Mouse (Mus musculus): ENCODE results near the gene Rxra. TPM values are rescaled to one million over a fixed set of nuclear protein-coding genes. Genes with fewer than 3 reads are reported as not detected.
A peak's percentile ranks its signal among the peaks of the same experiment; 100 is the strongest.

Rxra gene
- total RNA-seq, 2 experiments from 2014 or later, result 2.3 to 3.1 TPM

DNA sequence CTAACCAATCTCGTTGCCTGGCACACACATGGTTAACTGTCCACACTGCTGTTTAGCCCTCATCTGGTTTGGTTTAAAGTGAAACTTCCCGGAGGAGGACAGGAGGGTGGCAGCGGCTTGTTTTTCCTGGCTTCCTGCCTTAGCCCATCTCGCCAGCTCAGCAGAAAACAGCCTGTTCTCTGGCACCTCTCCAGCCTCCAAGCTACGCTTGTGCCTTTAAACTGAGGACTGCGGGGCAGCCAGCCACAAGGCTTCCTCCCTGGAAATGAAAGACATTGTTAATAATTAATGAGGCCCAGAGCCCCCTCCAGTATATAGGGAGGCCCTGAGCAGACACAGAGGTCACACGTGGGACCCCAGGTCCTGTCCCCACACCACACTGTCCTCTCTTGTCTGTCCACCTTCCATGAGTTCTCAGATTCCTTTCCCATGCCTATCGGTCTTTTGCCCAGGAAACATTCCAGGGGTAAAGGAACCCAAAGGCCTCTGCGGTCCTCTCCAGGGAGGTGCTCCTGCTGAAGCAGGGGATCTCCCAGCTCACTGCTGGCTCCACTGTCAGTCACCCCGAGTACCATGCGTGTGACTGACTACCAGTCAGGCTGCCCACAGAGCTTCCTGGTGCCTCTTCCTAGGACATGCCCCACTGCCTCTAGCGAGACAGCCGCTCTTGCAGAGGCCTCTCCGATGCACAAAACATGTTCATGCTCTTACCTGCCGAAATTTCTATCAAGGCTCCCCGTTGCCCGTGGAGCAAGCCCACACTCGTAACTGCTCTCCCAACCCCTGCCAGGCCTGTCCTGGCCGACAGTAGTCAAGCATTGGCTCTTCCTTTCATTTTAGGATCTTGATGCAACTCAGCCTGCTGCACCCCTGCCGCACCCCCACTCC lies 82.4 kb downstream of the Rxra start:
- no peak for ATAC-seq (replicated peaks; ENCODE audit: low FRiP score, poor library complexity, severe bottlenecking)

DNA sequence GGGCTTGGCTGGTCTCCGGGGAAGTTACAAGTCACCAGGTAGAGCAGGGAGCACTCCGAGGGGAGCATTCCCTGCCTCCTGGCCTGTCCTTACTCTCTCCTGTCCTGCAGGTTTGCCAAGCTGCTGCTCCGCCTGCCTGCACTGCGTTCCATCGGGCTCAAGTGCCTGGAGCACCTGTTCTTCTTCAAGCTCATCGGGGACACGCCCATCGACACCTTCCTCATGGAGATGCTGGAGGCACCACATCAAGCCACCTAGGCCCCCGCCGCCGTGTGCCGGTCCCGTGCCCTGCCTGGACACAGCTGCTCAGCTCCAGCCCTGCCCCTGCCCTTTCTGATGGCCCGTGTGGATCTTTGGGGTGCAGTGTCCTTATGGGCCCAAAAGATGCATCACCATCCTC lies 83.2 kb downstream of the Rxra start:
- ATAC-seq (replicated peaks; ENCODE audit: low FRiP score, poor library complexity, severe bottlenecking), result no peak

DNA sequence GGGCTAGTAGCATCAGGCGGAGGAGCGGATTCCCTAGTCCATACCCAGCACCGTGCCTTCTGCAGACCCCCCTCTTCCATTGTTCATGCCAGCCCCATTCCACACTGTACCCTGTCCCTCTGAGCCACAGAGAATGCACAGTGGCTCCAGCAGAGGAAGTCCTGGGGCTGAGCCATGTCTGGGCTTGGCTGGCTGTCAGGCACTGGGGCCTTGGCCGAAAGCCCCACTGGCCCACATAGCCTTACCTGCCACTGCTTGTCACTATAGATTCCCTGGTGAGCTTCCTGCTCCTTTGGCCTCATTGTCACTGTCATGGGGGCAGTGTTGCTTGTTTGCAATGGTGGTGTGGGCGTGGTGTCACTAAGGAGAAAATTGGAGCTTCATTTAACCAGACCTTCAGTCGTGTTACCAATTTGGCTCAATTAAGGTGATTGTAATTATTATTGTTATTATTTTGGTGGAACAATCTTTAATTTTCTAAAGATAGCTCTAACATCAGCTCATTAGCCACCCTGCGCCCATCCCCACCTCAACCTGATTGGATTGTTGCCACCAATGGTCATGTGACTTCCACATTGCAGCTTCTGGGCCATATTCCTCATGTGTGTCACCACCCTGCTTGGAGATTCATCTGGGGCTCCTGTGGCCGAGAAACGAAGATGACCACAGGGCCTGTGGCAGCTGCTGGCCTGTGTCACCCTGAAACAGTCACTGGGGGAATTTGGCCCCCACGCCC lies 85.2 kb downstream of the Rxra start:
- ATAC-seq (replicated peaks; ENCODE audit: low FRiP score, poor library complexity, severe bottlenecking), result no peak

DNA sequence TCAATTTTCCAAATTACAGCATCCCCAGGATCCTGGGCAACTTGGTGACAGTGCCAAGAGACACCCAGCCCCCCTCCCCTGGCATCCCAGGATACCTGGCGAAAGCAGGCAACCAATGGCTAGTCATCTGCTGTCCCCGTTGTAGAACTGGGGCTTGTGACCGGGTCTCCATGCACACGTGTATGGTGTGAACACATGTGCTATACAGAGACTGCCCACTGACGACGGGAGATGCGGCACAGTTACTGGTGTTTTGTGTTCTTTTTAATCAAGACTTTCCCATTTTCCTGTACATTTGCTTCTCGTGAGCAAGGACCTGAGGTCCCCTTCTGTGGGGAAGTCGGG lies 85.7 kb downstream of the Rxra start:
- no peak for ATAC-seq (replicated peaks; ENCODE audit: low FRiP score, poor library complexity, severe bottlenecking)

DNA sequence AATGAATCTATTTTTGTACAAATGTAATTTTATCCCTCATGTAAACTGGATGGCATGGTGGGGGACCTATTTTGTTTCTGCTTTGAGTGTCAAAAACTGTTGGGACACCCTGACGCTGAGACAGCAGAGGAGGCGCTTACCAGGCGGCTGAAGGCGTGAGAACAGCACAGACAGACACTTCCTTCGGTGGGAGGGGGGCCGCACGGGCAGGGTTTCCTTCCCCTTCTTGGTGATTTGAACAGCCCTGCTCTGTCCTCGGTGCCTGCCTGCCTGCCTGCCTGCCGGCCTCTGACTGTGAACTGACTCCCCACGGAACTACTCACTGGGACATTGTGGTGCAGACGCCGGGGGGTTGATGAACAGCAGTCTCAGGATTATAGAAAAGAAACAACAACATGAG lies 86.3 kb downstream of the Rxra start:
- ATAC-seq (replicated peaks; ENCODE audit: low FRiP score, poor library complexity, severe bottlenecking), result no peak

DNA sequence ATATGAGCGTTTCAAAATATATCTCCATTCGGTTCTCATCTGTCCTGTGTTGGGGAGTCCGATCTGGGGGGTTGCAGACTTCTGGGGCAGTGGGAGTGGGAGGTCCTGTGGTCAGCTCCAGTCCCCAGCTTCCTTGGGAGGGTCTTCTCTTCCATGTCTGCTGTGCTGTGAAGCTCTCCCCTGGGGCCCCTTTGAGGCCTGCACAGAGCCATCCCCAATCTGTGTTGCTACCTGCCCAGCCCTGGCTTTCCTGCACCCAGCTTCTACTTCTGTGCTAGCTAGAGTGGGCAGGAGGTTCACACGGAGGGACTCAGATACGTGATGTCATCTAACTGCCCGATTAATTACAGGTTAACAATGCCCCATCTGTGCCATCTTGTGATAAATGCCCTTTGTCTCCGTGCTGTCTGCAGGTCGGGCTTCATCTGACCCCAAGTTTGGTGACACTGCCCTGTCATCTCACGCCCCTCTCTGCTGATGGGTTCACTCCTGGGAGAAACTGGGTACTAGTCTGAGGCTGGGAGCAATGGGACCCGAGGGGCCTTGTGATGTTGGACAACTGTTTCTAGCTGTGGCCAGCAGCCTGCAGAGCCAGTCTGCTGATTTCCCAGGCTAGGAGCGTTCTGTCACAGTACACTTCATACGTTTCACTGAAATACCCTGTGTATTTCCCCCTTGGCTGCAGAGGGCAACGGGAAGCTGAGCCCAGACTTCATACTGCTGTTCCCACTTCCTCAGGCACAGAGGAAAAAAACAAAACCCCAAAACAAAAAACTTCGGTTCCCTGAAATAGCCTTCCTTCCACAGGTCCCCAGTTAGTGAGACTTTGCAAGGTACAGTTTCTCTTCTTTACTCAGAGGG lies 86.9 kb downstream of the Rxra start:
- no peak for ATAC-seq (replicated peaks; ENCODE audit: low FRiP score, poor library complexity, severe bottlenecking)

DNA sequence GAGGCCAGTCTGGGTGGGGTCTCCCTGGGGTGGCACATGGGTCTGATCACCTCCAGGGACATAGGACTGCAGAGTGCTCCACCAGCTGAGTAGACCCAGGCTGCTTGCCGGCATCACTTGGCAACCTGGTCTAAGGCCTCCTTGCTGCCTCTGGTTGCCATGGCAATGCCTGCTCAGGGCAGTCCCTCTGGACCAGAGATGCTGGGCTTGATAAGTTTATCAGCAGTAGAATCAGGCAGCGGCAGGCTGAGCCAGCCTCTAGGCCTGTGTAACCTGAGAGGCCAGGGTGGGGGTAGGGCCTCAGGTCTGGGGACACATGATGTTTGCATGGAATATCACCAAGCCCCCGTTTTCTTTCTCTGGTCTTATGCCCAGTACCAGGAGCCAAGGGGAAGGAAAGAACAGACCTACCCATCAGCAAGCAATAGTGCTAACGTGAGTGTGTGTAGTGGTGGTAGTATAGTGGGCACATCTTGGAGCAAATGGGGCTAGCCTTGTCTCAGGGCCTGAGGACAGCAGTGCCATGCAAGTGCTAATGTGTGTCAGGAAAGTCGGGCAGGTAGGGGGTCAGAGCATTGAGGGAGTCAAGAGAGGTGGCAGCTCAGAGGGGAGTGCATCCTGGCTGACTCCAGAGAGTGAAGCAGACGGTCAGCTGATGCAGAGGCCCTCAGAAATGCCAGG lies 88.2 kb downstream of the Rxra start:
- ATAC-seq (replicated peaks; ENCODE audit: low FRiP score, poor library complexity, severe bottlenecking), result no peak

DNA sequence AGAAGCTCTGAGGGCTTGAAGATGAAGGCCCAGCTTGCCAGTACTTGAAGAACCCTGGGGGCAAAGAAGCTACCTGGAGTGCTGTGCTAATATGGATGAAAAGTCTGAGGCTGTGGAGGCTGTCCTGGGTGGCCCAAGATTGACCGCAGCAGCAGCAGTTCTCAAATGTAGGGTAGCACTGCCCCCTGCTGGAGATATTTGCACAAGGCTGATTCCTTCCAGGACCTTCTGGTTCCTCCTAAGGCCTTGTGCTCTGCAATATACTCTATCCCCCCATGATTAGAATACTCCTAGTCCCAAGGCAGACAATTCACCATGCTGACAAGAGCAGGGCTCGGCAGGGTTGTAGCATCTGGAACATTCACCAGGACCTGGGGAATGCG lies 88.7 kb downstream of the Rxra start:
- ATAC-seq (replicated peaks; ENCODE audit: low FRiP score, poor library complexity, severe bottlenecking), result 0 out of 2 replicates have a peak, but pooled peaks have one; percentile 47

DNA sequence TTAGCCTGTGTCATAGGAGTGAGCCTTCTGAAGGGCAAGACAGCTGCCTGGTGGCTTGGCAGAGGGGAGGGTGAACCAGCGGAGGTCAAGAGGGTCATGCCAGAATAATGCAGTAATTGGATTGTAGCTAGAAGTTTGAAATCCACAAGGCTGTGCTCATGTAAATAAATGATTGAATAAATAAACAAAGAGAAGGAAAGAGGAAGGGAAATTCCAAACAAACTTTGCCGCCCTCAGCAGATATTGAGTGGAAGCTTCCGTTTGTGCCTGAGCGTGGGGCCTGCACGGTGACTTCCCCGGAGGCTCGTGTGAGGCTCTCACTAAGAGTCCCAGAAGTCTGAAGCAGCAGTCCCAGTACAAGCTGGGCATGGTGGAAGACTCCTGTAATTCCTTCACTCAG lies 91.5 kb downstream of the Rxra start:
- no peak for ATAC-seq (replicated peaks; ENCODE audit: low FRiP score, poor library complexity, severe bottlenecking)

DNA sequence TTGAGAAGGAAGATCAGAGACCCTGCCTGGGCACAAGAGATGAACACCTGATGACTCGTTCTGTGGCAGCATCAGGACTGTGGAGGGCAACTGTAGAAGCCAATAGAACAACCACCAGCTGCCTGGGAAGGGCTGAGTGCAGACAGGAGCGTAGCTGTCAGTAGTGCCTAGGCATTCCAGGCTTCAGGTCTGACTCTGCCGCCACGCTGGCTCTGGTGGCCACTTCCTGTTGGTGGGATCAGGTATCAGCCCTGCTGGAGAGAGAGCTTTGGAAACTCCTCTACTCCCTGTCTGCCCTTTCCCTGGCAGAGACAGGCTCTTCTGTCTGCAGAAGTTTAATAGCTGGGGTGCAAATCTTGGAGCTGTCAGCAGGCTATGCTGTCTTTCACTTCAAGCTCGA lies 93.5 kb downstream of the Rxra start:
- no peak for ATAC-seq (replicated peaks; ENCODE audit: low FRiP score, poor library complexity, severe bottlenecking)

DNA sequence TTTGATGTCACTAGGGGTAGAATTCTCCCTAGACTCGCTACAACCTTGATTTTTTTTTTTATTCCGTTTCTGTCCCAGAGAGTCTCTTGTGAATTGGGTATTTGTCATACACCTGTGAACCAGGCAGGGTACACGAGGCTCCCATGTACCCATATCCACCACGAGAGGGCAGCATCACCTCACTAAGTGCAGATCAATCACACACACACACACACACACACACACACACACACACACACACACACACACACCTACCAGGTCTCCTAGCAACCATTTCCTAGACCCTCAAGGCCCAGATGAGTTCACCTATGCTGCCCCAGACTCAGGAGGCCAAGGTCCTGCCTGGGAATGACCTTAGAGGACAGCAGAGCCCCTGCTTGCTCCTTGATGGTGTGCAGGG lies 94.0 kb downstream of the Rxra start:
- no peak for ATAC-seq (replicated peaks; ENCODE audit: low FRiP score, poor library complexity, severe bottlenecking)

DNA sequence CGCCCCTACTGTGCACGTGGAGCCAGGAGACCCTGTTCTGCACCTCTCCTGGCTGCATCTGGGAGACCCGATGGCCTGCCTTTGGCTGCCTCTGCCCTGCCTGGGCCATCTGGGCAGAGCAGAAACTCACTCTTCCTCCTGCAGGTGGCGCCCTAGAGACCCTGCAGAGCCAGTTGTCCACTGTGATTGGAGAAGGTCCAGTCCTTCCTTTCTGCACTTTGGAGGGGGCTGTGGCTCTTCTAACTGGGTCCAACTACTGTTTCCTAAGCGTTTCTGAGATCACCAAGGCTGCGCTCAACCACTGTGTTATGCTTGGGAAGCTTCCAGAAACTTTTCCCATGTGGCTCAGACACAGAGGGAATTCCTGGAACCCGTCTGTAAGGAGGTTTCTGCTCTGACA lies 95.7 kb downstream of the Rxra start:
- ATAC-seq (replicated peaks; ENCODE audit: low FRiP score, poor library complexity, severe bottlenecking), result 0 out of 2 replicates have a peak, but pooled peaks have one; percentile 38

DNA sequence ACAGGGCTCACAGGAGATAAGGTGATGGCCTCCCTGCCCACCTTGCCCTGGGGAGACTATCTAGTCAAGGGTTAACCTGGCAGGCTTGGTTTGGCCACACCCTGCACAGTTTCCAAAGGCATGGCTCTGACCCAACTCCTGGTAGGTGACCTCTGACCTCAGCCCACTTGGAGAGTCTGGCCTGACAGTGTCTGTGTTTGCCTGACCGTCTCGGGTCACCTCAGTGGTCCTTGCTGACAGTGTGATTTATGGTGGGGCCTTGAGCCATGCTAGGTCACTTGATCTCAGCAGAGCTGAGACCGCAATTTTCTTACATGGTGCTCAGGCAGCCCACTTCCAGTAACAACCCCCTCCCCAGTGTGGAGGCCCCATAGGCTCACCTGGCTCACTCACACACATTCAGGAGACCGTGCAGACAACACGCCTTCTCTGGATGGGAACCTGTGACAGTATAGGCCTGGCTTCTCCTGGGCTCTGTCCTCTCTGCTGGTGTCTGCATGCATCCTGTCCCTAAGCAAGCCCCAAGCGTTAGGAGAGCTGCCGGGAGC lies 96.7 kb downstream of the Rxra start:
- ATAC-seq (replicated peaks; ENCODE audit: low FRiP score, poor library complexity, severe bottlenecking), result no peak

DNA sequence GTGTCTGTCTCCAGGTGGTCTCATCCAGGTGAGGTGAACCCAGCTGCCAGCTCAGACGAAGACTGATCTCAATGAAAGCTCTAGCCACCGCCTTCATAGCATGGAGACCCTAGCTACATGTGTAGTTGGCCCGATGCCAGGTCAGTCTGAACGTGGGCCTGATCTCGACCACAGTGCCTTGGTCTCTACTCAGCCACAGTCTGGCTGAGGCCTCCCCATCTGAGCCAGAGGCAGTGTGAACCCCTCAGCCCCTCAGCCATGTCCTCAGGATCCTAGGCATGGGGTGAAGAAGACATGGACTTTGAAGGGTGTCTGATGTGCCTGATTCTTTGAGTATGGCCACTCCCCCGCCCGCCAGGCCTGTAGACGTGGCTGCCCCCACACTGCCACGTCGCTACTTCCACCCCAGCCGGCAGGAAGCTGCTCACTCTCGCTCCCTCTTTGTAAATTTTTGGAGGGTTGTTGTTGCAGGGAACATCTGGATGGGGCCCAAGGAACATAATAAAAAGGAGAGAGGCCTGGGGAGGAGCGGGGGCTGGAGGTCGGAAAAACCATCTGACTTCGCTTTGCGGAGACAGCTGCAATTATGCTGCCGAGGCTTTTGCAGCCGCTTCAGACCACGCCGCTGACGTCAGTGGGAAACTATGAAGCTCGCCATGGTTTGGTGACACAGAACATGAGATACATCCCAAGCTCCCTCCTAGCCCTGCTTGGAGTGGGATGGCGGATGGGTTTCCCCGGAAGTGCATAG lies 97.9 kb downstream of the Rxra start:
- ATAC-seq (replicated peaks; ENCODE audit: low FRiP score, poor library complexity, severe bottlenecking), result no peak

DNA sequence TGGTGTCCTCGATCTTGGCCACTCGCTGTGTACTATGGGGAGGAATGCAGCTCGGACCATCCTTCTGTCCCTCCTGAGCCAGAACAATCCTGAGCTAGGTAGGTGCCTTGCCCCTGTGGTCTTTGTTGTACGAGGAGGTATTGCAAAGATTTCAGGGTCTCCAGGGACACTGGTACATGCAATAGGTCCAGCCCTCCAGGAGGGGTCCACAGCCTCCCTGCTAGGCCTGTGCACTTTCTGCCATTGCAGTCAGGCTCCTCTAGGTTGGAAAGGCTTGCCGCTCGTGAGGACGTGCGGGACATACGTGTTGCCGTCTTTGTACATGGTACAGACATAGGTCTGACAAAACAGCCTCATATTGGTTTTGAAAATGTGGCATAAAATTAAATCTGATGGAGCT lies 98.8 kb downstream of the Rxra start:
- no peak for ATAC-seq (replicated peaks; ENCODE audit: low FRiP score, poor library complexity, severe bottlenecking)

DNA sequence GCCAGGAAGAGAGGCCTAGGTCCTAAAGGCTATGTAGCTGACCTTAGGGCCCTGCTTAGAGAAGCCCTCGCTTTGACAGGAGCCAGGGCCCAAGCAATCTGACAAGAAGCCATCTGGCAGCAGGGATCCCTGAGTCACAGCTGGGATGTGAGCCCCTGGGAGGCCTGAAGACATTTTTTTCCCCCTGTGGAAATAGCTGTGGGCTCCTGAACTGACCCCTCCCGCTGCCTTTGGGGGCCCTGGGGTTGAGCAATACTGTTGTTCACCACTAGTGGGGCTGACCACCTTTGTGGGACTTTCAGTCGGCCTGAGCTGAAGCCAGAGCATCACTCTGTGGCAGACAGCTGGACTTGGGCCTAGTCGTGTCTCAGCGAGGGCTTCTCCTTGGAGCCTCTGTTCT lies 99.4 kb downstream of the Rxra start:
- no peak for ATAC-seq (replicated peaks; ENCODE audit: low FRiP score, poor library complexity, severe bottlenecking)

DNA sequence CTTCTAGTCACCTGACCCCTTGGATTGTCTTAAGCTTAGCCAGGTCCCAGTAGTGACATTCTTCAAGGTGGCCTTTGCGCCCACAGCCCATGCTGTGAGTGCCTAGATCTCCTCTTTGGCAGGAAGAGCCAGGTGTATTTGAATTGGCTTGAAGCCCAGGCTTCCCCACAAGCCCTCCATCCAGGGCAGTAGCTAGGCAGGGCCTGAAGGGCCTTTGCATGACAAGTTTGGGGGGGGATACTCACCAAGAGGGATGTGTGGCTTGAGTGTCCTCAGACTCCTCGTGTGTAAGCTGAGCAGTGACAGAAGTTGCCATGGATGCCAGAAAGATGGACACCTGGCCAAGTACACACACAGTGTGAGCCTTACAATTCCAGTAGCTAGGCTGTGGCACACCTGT lies 101.5 kb downstream of the Rxra start:
- no peak for ATAC-seq (replicated peaks; ENCODE audit: low FRiP score, poor library complexity, severe bottlenecking)

DNA sequence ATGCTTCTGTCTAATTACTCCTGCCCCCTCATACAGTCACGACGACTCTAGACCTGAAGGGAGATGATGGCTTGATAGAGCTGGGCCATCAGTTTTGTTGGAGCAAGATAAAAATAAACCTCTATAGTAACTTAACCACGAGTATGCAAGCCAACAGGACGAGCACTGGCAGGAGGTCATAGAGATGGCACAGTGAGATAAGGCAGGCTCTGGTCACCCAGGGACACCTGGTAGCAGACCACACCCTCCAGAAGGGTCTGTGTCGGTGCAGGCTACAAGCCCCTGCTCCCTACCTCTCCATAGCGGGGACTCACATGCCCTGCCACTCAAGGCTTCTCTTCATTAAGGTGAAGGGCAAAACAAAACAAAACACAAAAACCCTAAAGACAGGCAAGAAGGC lies 102.0 kb downstream of the Rxra start:
- ATAC-seq (replicated peaks; ENCODE audit: low FRiP score, poor library complexity, severe bottlenecking), result no peak

DNA sequence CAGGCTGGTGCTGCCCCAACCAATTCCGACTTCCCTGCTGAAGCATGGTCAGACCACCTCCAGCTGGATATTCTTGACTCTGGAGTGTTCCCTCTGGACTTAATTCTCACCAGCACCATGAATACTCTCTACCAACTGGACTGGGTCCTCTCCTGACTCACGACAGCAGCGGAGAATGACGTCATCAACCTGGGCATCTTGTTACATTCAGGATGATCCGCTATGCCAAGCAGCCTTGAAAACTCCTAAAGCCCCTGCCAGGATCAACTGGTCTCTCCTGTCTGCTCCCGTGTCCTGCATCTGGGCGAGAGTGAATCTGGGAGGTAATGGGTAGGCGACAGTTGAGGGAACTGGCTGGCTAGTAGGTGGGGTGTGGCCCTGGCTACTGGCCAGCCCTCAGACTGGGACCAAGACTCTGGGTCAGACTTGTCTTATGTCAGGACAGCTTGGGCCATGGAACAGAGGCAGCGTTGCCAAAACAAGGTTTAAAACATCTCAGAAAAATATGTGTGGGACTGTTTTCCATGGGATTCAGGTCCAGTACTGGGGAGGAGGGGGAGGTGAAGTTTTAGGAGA lies 103.1 kb downstream of the Rxra start:
- ATAC-seq (replicated peaks; ENCODE audit: low FRiP score, poor library complexity, severe bottlenecking), result no peak
